Mouse (Mus musculus) Patski (cell line): ENCODE measurements around the gene Gm26741. TPM values are rescaled to one million over a fixed set of nuclear protein-coding genes. Genes with fewer than 3 reads are reported as not detected.

Experiments
- ATAC-seq: fragments of 100-300 bp; one replicate; pipeline ENCODE4 v1.8.0; 2021
- CTCF ChIA-PET: fragments of 350-600 bp; sonication (Branson Sonifier 250); formaldehyde crosslinking; loops from one replicate; lab custom pipeline; 2022; ENCODE audit warnings: inconsistent platforms; lab: Charles Lee
- POLR2A ChIA-PET: fragments of 350-600 bp; sonication (Branson Sonifier 250); formaldehyde crosslinking; loops from one replicate; lab custom pipeline; 2022; ENCODE audit warnings: antibody characterized with exemption, inconsistent platforms; lab: Charles Lee
- DNase-seq: peaks from one replicate; pipeline ENCODE4 v3.0.0-alpha.2; 2011; ENCODE audit warnings: low read depth, low spot score
- H3K27me3 ChIP-seq: fragments of 371-371 bp; one replicate; pipeline ENCODE4 v1.5.1; 2021
- CTCF ChIP-seq: fragments of 100-300 bp; IDR thresholded peaks from one replicate; pipeline ENCODE4 v1.5.1; 2021
- in situ Hi-C: fragments of 300-500 bp; cut with MboI; formaldehyde crosslinking; loops from 3 replicates; pipeline ENCODE4 v1.11.1; 2018; ENCODE audit warnings: low pct_unique_long_range_greater_than_20kb, mixed read lengths
- polyA plus RNA-seq: library from polyadenylated mRNA; unstranded; gene quantifications from one replicate; pipeline ENCODE4 v1.2.3, GENCODE M21; 2021

The Gm26741 gene
- polyA plus RNA-seq, 1 experiment from 2014 or later: not detected

GRCm38 (mm10) chr10:52387192-52387591, 28.6 kb downstream of the Gm26741 start:
- ChIA-PET POLR2A (no interaction called here), CTCF (no interaction called here)
- in situ Hi-C loops: loop anchor here (10.0 to 25.0 kb wide), 2 partner anchors 282 to 600 kb away; no protein-coding TSS in a partner anchor
- no peak for TF ChIP-seq CTCF
- DNase-seq: no peak
- ATAC-seq: no peak
- H3K27me3 ChIP-seq: peaks cover 38% of the 10 kb centered on the region

GRCm38 (mm10) chr10:52388922-52389430, 30.4 kb downstream of the Gm26741 start, which contains the start of gene Nepn:
Gene Nepn, plus strand, starts transcription at chr10:52388972.
- POLR2A ChIA-PET: no interaction called here
- H3K27me3 ChIP-seq: peaks cover 56% of the 10 kb centered on the region
- ATAC-seq: no peak
- no peak for DNase-seq
- TF ChIP-seq CTCF: no peak
- in situ Hi-C loops: loop anchor here (10.0 to 25.0 kb wide), 2 partner anchors 284 to 602 kb away; no protein-coding TSS in a partner anchor
- CTCF ChIA-PET: interaction anchor here (1.1 kb wide), 1 partner anchor 233 kb away, joined by 3 read pairs; no protein-coding TSS in a partner anchor

- no peak for TF ChIP-seq CTCF
Observed at GRCm38 (mm10) chr10:52389438-52389837, 30.9 kb downstream of the Gm26741 start.

GRCm38 (mm10) chr10:52391208-52391607, 32.6 kb downstream of the Gm26741 start:
- ATAC-seq (no peak), DNase-seq (no peak)
- H3K27me3 ChIP-seq: peaks cover 56% of the 10 kb centered on the region
- in situ Hi-C loops: loop anchor here (10.0 to 25.0 kb wide), 2 partner anchors 166 to 604 kb away; no protein-coding TSS in a partner anchor
- POLR2A ChIA-PET: no interaction called here
- TF ChIP-seq CTCF: no peak
- CTCF ChIA-PET: interaction anchor here (0.7 to 1.2 kb wide), 4 partner anchors 9 to 176 kb away, joined by 3 read pairs; partner anchors contain the start of gene Gopc

More at GRCm38 (mm10) chr10:52389438-52389837, 30.9 kb downstream of the Gm26741 start:
- in situ Hi-C loops: loop anchor here (10.0 to 25.0 kb wide), 2 partner anchors 285 to 602 kb away; no protein-coding TSS in a partner anchor
- DNase-seq (no peak), ATAC-seq (no peak)
- ChIA-PET CTCF (interaction anchor here (1.1 kb wide), 1 partner anchor 233 kb away, joined by 3 read pairs; no protein-coding TSS in a partner anchor), POLR2A (no interaction called here)
- H3K27me3 ChIP-seq: peaks cover 56% of the 10 kb centered on the region

GRCm38 (mm10) chr10:52396647-52397046, 38.1 kb downstream of the Gm26741 start:
- no peak for TF ChIP-seq CTCF
- peaks cover 33% of the 10 kb centered on the region for H3K27me3 ChIP-seq
- no peak for ATAC-seq
- ChIA-PET POLR2A (no interaction called here), CTCF (no interaction called here)
- in situ Hi-C loops: loop anchor here (10.0 to 25.0 kb wide), 2 partner anchors 172 to 609 kb away; no protein-coding TSS in a partner anchor
- DNase-seq: no peak

- CTCF ChIA-PET: no interaction called here
- TF ChIP-seq CTCF: no peak
- ATAC-seq (no peak), DNase-seq (no peak)
- peaks cover 29% of the 10 kb centered on the region for H3K27me3 ChIP-seq
- in situ Hi-C loops: loop anchor here (10.0 to 25.0 kb wide), 2 partner anchors 174 to 611 kb away; no protein-coding TSS in a partner anchor
- POLR2A ChIA-PET: no interaction called here
Observed at GRCm38 (mm10) chr10:52398715-52399114, 40.1 kb downstream of the Gm26741 start.

GRCm38 (mm10) chr10:52399722-52400121, 41.2 kb downstream of the Gm26741 start:
- POLR2A ChIA-PET: no interaction called here
- in situ Hi-C loops: loop anchor here (10.0 to 25.0 kb wide), 3 partner anchors 175 to 913 kb away; no protein-coding TSS in a partner anchor
- DNase-seq (no peak), ATAC-seq (no peak)
- peaks cover 34% of the 10 kb centered on the region for H3K27me3 ChIP-seq
- CTCF ChIA-PET: no interaction called here
- no peak for TF ChIP-seq CTCF

GRCm38 (mm10) chr10:52405160-52405559, 46.6 kb downstream of the Gm26741 start:
- DNase-seq: no peak
- ChIA-PET CTCF (no interaction called here), POLR2A (no interaction called here)
- peaks cover 61% of the 10 kb centered on the region for H3K27me3 ChIP-seq
- in situ Hi-C loops: loop anchor here (25.0 kb wide), 1 partner anchor 907 kb away; no protein-coding TSS in a partner anchor
- ATAC-seq: no peak
- no peak for TF ChIP-seq CTCF

- ChIA-PET POLR2A (no interaction called here), CTCF (no interaction called here)
- no peak for DNase-seq
- peaks cover 60% of the 10 kb centered on the region for H3K27me3 ChIP-seq
- TF ChIP-seq CTCF: no peak
- no peak for ATAC-seq
- in situ Hi-C loops: loop anchor here (25.0 kb wide), 1 partner anchor 905 kb away; no protein-coding TSS in a partner anchor
Observed at GRCm38 (mm10) chr10:52407526-52407925, 49.0 kb downstream of the Gm26741 start.

Other genes starting within 250 kb of the Gm26741 start
- gene Ros1, start 163.5 kb upstream of the Gm26741 start, polyA plus RNA-seq: 0.03 TPM
- 9.1 TPM for gene Dcbld1, start 125.1 kb upstream of the Gm26741 start, polyA plus RNA-seq
- 26.2 TPM for gene Gopc, start 23.4 kb downstream of the Gm26741 start, polyA plus RNA-seq
- gene Nepn, start 30.2 kb downstream of the Gm26741 start, polyA plus RNA-seq: not detected
- 58.2 TPM for gene Nus1, start 58.8 kb downstream of the Gm26741 start, polyA plus RNA-seq